Mouse (Mus musculus) spleen, adult 18-20 months (tissue): Measurements from ENCODE around the gene Fam213b.

ENCODE experiments used
- DNase-seq, 2 experiments: peaks; one replicate each; pipeline ENCODE4 v3.0.0; 2022; ENCODE audit warnings: mixed read lengths in 2 of 2

The Fam213b gene

GRCm38 (mm10) chr4:154877864-154878548 lies 20.9 kb downstream of the Fam213b start:
- peak; percentile 83 to 94 for DNase-seq

DNA sequence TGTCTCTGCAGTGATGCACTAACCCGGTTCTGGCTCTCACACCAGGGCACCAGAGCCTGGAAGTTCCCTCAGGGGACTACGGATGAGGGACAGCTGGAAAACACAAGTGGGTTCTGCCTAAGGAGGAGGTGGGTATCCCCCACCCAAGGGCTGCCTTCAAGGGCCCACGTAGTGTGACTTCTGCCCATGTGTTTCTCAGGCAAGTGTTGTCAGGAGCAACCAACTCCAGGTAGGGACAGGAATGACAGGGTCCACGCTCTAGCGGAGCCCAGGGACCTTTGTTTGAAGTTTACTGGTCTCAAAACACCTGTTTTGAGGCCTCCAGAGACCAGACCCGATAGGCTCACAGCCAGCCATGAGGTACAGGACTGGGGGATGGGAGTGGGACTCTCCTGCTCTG lies 25.7 kb downstream of the Fam213b start:
- DNase-seq = no peak

- no peak for DNase-seq
Measured at GRCm38 (mm10) chr4:154871757-154872251, 27.1 kb downstream of the Fam213b start.

- no peak for DNase-seq
Measured at GRCm38 (mm10) chr4:154870721-154871120, 28.2 kb downstream of the Fam213b start.

DNA sequence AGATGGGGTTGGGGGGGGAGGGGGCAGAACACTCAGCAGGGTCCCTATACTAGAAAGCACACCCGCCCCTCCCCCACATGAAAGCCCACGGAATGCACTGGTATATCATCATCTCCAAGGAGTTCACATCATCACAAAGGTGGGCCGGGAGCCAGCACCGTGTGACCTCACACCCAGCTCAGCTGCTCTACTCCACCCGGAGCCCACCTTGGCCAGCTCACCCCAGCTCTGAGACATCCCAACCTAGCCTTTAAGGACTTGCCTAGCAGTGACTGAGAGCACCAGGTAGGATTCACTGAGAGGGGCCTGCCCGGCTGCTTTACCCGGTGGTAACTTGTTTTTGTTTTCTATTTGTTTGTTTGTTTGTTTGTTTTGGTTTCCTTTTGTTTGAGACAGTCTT lies 29.5 kb downstream of the Fam213b start, which contains the start of gene Mmel1:
Gene Mmel1 (plus strand): TSS at position 146 of the 400 bp plus-strand sequence.
- DNase-seq = no peak

DNA sequence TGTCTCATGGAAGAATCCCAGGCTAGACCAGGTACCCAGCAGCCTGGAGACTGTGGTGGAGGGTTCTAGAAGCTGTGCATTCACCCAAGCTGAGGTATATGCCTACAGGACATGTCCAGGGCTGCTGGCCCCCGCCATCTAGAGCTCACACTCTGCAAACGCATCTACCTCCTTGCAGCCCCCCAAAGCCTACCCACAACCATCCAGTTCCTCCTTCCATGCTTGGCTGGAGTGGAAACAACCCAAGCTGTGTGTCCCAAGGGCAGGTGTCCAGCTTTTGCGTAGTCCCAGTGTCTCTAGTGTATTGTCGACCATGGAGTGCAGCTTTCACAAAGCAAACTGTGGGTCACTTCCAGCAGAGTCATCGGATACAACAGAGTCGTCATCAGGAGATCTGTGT lies 31.7 kb downstream of the Fam213b start:
- DNase-seq = no peak

DNA sequence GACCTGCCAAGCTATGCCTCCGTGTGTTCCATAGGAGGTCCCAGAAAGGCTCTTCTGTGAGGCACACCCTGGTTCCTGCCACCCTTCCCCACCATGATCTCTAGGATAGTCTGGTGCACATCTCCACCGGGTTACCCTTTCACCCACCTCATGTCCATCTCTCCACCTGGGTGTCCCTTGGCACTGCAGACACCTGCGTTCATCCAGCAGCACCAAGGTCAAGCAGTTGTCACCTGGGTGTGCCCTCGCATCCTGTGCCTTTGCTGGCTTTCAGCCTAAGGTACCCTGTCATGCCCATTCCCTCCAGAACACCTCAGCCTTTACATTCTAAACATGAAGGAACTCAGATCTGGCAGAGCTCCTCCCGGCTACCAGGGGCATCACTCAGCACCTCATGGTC lies 32.5 kb downstream of the Fam213b start:
- no peak for DNase-seq

DNA sequence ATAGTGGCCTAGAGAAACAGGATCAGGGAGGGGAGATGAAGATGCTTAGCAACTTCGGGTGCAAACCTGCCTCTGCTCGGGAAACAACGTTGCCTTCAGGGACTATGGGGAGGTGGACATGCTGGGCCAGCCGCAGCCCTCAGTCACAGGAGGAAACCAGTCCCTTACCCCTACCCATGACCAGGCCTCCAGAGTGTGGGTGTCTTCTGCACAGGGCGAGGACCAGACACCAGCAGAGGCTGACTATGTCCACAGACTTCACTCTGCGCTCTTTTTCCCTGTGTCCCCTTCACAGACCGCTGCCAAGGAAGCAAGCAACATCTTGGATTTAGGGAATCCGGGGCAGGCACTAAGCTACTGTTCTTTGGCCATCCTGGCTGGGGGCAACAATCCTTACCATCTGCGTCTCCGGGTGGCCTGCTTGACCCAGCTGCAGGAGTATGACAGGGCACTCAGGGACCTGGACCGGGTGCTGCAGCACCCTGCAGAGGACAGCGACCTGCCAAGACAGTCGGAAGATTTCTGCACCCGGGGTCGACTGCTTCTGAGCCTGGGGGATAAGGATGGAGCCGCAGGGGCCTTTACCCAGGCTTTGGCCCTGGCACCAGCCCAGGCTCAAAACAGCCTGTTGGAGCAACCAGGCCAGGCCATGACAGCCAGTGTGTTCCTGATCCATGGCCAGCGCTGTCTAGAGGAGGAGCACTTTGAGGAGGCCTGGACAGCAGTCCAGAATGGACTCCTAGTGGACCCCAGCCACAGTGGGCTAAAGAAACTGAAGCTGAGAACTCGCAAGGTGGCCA lies 33.8 kb downstream of the Fam213b start:
- DNase-seq = no peak

DNA sequence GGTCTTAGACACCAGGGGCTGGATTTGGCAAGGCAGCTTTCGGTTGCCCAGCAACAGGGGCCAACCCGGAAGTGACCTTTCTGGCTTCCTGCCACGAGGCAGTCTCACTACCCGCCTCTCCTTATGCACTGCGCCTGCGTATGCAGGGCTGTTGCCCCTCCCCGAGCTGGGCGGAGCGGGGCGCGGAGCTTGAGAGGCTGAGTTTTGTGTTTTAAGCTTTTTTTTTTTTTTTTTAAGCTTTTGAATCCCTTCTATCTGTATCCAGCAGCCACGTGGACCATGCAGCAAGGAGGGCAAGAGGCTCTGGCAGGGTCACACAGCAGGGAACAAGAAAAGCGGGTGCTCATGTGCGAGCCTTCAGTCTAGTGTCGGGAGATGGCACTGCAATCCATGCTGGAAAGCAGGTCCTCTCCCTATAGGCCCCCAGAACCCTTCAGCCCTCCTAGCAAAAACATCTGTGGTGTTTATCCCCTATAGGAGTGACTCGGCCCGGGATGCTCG lies 34.6 kb downstream of the Fam213b start:
- peak; percentile 75 to 80 for DNase-seq

DNA sequence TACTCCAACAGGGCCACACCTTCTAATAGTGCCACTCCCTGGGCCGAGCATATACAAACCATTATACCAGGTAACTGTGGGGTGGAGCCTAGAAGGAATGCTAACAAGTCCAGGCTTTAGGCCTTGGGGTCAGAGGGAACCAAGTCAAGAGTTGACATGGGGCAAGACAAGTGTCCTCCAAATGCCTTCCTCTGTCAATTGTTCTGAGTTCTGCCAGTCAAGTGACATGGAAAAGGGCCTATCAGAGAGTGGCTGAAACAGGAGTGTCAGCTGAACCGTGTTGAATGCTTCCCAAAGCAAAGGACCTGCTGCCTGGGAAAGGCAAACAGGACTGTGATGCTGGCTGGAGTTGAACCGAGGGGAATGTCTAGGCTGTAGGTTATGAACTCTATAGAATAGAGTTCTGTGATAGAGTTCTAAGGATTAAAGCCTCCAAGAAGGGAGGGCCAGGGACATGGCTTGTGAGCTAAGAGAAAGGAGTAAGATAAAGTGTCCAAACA lies 35.4 kb downstream of the Fam213b start:
- no peak for DNase-seq

DNA sequence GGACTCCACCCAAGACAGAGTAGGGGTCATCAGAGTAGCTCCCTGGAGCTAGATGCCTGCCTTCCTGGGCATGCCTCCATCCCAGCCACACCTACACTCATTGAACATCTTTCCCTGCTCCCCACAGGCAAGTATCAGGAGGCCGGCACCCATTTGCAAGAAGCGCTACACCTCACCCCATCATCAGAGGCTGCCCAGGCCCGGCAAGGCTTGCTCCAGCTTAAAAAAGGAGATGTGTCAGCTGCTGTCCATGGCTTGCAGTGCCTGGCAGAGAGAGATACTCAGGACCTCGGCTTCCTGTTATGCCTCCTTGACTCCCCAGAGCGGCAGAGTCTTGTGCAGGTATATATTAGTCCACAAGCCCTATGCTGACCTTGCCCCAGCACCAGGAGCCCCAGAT lies 37.0 kb downstream of the Fam213b start:
- no peak for DNase-seq

DNA sequence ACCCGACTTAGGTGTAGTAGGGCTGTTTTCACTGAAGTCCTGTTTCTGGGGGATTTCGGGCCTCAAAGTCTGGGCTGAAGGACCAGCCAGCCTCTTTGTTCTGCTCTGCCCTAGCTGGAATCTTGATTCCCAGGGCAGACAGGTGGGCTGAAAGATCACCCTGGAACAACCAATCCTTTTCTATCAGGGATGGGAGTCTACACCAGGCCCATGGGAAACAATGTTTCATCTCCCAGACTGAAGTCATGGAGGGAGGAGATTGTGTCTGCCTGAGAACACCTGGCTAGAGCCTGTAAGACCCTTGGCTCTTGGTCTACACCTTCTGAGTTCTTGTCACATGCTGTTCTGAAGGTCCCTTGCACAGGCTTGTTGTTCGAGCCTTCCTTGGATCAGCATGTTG lies 40.3 kb downstream of the Fam213b start:
- DNase-seq = no peak

DNA sequence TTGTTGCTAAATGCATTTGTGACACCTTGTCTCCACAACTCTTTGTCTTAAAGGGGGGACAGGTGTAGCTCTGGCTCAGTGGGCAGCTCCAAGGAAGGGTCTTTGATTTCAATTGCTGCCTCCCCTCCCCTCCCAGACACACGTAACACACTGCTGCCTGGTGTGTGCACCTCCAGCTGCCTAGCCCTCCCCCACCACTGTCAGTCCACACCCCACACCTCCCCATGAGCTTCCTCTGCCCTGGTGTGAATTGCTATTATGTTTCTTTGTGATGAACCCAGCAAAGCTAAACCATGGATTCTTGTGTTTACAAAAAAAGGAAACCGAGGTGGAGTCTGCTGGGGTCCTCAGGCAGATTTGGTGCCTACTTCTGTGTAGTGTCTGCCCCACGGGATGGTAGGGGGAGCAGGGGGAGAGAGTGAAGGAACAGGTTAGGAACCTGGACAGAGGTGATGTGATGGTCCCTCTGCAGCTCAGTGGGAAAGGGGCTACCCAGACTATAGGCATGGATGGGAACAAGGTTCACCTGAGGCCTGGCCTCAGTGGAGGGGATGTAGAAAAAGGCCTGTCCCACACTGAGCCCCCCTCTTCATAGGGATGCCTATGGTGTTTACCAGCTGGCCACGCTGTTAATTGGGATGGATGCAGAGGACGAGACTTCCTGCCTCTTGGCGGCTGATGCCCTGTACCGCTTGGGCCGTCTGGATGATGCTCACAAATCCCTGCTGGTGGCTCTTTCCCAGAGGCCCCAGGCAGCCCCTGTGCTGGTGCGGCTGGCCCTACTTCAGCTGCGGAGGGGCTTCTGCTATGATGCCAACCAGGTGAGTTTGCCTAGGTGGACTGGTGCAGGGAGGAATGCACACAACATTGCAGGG lies 41.3 kb downstream of the Fam213b start:
- no peak for DNase-seq

DNA sequence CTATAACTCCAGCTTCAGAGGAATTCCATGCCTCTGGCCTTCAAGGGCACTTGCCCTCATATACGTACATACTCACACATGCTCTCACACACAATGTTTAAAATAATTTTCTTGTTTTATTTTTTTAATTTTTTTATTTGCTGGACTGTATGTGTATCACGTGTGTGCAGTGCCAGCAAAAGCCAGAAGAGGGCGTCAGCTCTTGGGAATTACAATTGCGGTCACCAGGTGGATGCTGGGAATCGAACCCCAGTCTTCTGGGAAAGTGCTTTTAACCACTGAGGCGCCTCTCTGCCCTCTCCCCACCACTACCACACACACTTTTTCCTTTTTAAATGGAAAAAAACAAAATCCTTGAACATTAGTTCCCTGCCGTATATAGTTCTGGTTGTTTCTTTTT lies 42.1 kb downstream of the Fam213b start:
- DNase-seq = no peak

GRCm38 (mm10) chr4:154856480-154856837 lies 42.5 kb downstream of the Fam213b start:
- DNase-seq = no peak

DNA sequence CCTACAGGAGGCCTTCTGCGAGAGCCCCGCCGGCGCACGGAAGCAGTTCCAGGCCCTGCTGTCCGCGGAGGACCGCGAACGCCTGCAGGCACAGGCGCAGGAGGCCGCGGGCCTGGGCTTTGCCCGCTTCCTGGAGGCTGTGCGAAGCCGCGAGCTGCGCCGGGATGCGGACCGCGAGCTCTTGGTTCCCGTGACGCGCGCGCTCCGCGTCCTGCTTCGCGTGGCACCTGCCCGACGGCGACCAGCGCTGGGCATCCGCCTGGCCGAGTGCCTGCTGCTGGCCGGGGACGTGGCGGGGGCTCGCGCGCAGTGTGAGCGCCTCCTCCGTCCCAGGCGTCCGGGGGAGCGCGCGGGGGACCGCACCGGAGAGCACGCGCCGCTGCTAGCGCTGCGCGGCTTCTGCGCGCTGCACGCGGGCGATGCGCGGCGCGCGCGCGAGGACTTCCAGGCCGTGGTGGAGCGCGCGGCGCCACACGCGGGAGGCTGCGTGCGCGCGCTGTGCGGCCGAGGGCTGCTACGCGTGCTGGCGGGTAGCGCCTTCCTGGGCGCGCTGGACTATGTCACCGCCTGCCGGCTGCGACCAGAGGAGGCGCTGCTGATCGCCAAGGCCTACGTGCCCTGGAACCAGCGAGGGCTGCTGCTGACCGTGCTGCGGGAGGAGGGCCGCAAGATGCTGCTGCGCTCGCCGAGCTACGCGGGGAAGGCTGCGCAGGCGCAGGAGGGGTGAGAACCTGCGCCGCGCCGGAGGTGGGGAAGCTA lies 43.0 kb downstream of the Fam213b start:
- peak in 1 of 2 experiments; percentile 48 for DNase-seq

GRCm38 (mm10) chr4:154854676-154855345 lies 44.1 kb downstream of the Fam213b start:
- no peak for DNase-seq

DNA sequence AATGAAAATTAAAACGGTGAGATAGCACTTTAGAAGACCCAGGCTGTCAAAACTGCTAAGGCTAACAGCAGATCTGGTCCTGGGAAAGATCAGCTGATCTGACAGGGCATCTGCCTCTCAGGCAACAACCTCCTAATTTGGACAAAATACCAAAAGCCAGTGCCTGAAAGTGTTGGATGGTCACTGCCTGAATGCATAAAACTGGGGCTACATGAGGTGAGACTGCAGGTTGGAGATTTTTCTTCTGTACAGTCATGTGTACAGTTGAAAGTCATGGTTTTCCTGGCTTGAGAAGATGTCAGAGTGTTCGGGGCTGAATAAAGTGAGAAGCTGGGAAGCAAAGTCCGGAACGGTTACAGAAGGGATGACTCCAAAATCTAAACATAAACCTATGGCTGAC lies 45.1 kb downstream of the Fam213b start:
- DNase-seq = no peak

DNA sequence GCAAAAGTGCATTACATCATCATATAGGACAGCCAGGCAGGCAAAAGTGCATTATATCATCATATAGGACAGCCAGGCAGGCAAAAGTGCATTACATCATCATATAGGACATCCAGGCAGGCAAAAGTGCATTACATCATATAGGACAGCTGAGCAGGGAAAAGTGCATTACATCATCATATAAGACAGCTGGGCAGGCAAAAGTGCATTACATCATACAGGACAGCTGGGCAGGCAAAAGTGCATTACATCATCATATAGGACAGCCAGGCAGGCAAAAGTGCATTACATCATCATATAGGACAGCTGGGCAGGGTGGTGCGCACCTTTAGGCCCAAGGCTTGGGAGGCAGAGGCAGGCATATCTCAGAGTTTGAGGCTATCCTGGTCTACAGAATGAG lies 46.2 kb downstream of the Fam213b start:
- DNase-seq = no peak
